Mouse (Mus musculus) myocyte (in vitro differentiated cells): ENCODE results near the gene Kifc3.

Source experiments
- CEBPB ChIP-seq: IDR thresholded peaks from 2 replicates; pipeline ENCODE4 v1.6.1; 2011; ENCODE audit warnings: mild to moderate bottlenecking, moderate library complexity; ENCODE audit not compliant: poor library complexity, insufficient read depth, severe bottlenecking
- POLR2A ChIP-seq: IDR thresholded peaks from one replicate; pipeline ENCODE4 v1.6.1; 2011; ENCODE audit warnings: low read depth, mild to moderate bottlenecking, control low read depth, moderate library complexity; ENCODE audit not compliant: insufficient read length
- TCF12 ChIP-seq: IDR thresholded peaks from one replicate; pipeline ENCODE4 v1.6.1; 2011; ENCODE audit warnings: mild to moderate bottlenecking, control low read depth; ENCODE audit not compliant: poor library complexity, insufficient read depth, severe bottlenecking
- USF1 ChIP-seq: IDR thresholded peaks from one replicate; pipeline ENCODE4 v1.6.1; 2011; ENCODE audit warnings: low read depth, mild to moderate bottlenecking, control low read depth, moderate library complexity

- no peak for TF ChIP-seq POLR2A
- TF ChIP-seq USF1: no peak
- no peak for TF ChIP-seq TCF12
- no peak for TF ChIP-seq CEBPB
Observed at GRCm38 (mm10) chr8:95113108-95113507, 89.5 kb downstream of the Kifc3 start.
